Mouse (Mus musculus): ENCODE measurements around the gene Etv6.

The Etv6 gene

GRCm38 (mm10) chr6:134115219-134115968 is 79.9 kb downstream of the Etv6 start:
- DNase-seq, result no peak

- no peak for DNase-seq
Observed at GRCm38 (mm10) chr6:134117380-134117938, 82.0 kb downstream of the Etv6 start.

GRCm38 (mm10) chr6:134118506-134118905 is 83.0 kb downstream of the Etv6 start:
- no peak for DNase-seq

- DNase-seq, result no peak
Observed at GRCm38 (mm10) chr6:134119136-134119535, 83.6 kb downstream of the Etv6 start.

GRCm38 (mm10) chr6:134120227-134120626 is 84.7 kb downstream of the Etv6 start:
- DNase-seq, result no peak

GRCm38 (mm10) chr6:134120712-134121111 is 85.2 kb downstream of the Etv6 start:
- DNase-seq, result no peak

GRCm38 (mm10) chr6:134122945-134123344 is 87.4 kb downstream of the Etv6 start:
- no peak for DNase-seq

- no peak for DNase-seq
Observed at GRCm38 (mm10) chr6:134123474-134123873, 88.0 kb downstream of the Etv6 start.

GRCm38 (mm10) chr6:134124256-134124655 is 88.8 kb downstream of the Etv6 start:
- DNase-seq, result no peak

- DNase-seq, result no peak
Observed at GRCm38 (mm10) chr6:134127996-134128395, 92.5 kb downstream of the Etv6 start.

- no peak for DNase-seq
Observed at GRCm38 (mm10) chr6:134128594-134128993, 93.1 kb downstream of the Etv6 start.

GRCm38 (mm10) chr6:134129848-134130247 is 94.3 kb downstream of the Etv6 start:
- no peak for DNase-seq

- no peak for DNase-seq
Observed at GRCm38 (mm10) chr6:134130816-134131215, 95.3 kb downstream of the Etv6 start.

GRCm38 (mm10) chr6:134131601-134132000 is 96.1 kb downstream of the Etv6 start:
- no peak for DNase-seq

- no peak for DNase-seq
Observed at GRCm38 (mm10) chr6:134133756-134134155, 98.3 kb downstream of the Etv6 start.

GRCm38 (mm10) chr6:134134821-134135323 is 99.4 kb downstream of the Etv6 start:
- no peak for DNase-seq

- no peak for DNase-seq
Observed at GRCm38 (mm10) chr6:134136315-134136714, 100.8 kb downstream of the Etv6 start.

GRCm38 (mm10) chr6:134139359-134139758 is 103.9 kb downstream of the Etv6 start:
- DNase-seq, result no peak

GRCm38 (mm10) chr6:134140718-134141615 is 105.5 kb downstream of the Etv6 start:
- DNase-seq, result no peak

GRCm38 (mm10) chr6:134141616-134142165 is 106.2 kb downstream of the Etv6 start:
- no peak for DNase-seq

GRCm38 (mm10) chr6:134142700-134143099 is 107.2 kb downstream of the Etv6 start:
- no peak for DNase-seq

- DNase-seq, result no peak
Observed at GRCm38 (mm10) chr6:134143649-134144097, 108.2 kb downstream of the Etv6 start.

Data from thymus, postnatal 25 days (tissue).